ENCODE assay signal across 13 mouse cellular contexts in genomic region chr5:45627771-45628170, GRCm38 (mm10). TPM values are rescaled to one million over a fixed set of nuclear protein-coding genes. Genes with fewer than 3 reads are reported as not detected.
A peak's percentile ranks its signal among the peaks of the same experiment; 100 is the strongest.
DNase-seq lines count a peak whose midpoint lies in the region; ATAC-seq and TF ChIP-seq lines count a peak whose summit lies in the region.
"Had no signal": no experiment of that assay in that cellular context is flagged by ENCODE, and none has a peak within 500 bp of the region (broad histone marks: within the 10 kb centered on the region; RNA-seq: fewer than 3 reads in every experiment).

No protein-coding gene starts in this region.

- no peaks in the 10 kb centered on the region for H3K4me1 ChIP-seq in hindbrain, postnatal 0 days (ENCODE audit: insufficient read depth, low read length)
- H3K4me1 ChIP-seq in hindbrain, embryonic 11.5 days (replicated peaks; ENCODE audit: control insufficient read depth, insufficient read depth, low read length), result no peaks in the 10 kb centered on the region
- H3K4me1 ChIP-seq: embryonic facial prominence, embryonic 15.5 days; lung, embryonic 15.5 days had no signal

- H3K27ac ChIP-seq in hindbrain, postnatal 0 days, result no peak overlapping the region
- no peak overlapping the region for H3K27ac ChIP-seq in hindbrain, embryonic 11.5 days (ENCODE audit: low read depth, low read length)
- H3K27ac ChIP-seq: embryonic facial prominence, embryonic 15.5 days; lung, embryonic 15.5 days had no signal

- no peak for TF ChIP-seq CTCF in hindbrain, postnatal 0 days (IDR thresholded peaks at IDR 0.05; ENCODE audit: low read depth)

- H3K9me3 ChIP-seq in hindbrain, postnatal 0 days (ENCODE audit: low read length), result 0 out of 2 replicates have a peak, but pooled peaks cover 3% of the 10 kb centered on the region
- no peaks in the 10 kb centered on the region for H3K9me3 ChIP-seq in hindbrain, embryonic 11.5 days (ENCODE audit: control insufficient read depth, low read length)
- H3K9me3 ChIP-seq: embryonic facial prominence, embryonic 15.5 days; lung, embryonic 15.5 days had no signal

- H3K4me3 ChIP-seq in hindbrain, postnatal 0 days (ENCODE audit: low read length), result no peak overlapping the region
- H3K4me3 ChIP-seq in hindbrain, embryonic 11.5 days (ENCODE audit: low read depth, low read length), result no peak overlapping the region
- H3K4me3 ChIP-seq: embryonic facial prominence, embryonic 15.5 days; lung, embryonic 15.5 days had no signal

- H3K36me3 ChIP-seq in hindbrain, postnatal 0 days (ENCODE audit: insufficient read depth, low read length), result no peaks in the 10 kb centered on the region
- H3K36me3 ChIP-seq in hindbrain, embryonic 11.5 days (ENCODE audit: control insufficient read depth, insufficient read depth, low read length), result no peaks in the 10 kb centered on the region
- H3K36me3 ChIP-seq: embryonic facial prominence, embryonic 15.5 days; lung, embryonic 15.5 days had no signal

- peak; percentile 46 for DNase-seq in hindbrain, postnatal 0 days (ENCODE audit: low spot score)
- no peak for DNase-seq in hindbrain, embryonic 11.5 days (ENCODE audit: low spot score)
- peak; percentile 92 for DNase-seq in brain, adult 2 months (ENCODE audit: low read depth, low spot score)
- peak; percentile 68 for DNase-seq in cerebellum, adult 9-11 months
- peak; percentile 17 to 49 for DNase-seq in layer of hippocampus, adult 8-10 months (ENCODE audit: low spot score in 2 of 2)
- DNase-seq in spleen, adult 12 weeks (ENCODE audit: low spot score), result no peak
- DNase-seq in right cerebral cortex, adult 18-20 months, result no peak
- DNase-seq in urinary bladder, postnatal 14 days (ENCODE audit: low spot score), result no peak
- DNase-seq: gastrocnemius, postnatal 36 days; heart, postnatal 14 days; kidney, adult 9 months had no signal

- H3K9ac ChIP-seq in hindbrain, postnatal 0 days (replicated peaks; ENCODE audit: low read length), result no peak overlapping the region
- H3K9ac ChIP-seq in hindbrain, embryonic 11.5 days (ENCODE audit: low read depth, low read length), result no peak overlapping the region
- H3K9ac ChIP-seq: embryonic facial prominence, embryonic 15.5 days; lung, embryonic 15.5 days had no signal

- WGBS in hindbrain, postnatal 0 days, result 44% methylated on average over 1 of the region's 1 CpGs
- 66% methylated on average over 1 of the region's 1 CpGs for WGBS in hindbrain, embryonic 11.5 days

- H3K27me3 ChIP-seq in hindbrain, postnatal 0 days (ENCODE audit: insufficient read depth, low read length), result no peaks in the 10 kb centered on the region
- no peaks in the 10 kb centered on the region for H3K27me3 ChIP-seq in hindbrain, embryonic 11.5 days (ENCODE audit: control insufficient read depth, insufficient read depth, low read length)
- H3K27me3 ChIP-seq: embryonic facial prominence, embryonic 15.5 days; lung, embryonic 15.5 days had no signal

- H3K4me2 ChIP-seq in hindbrain, postnatal 0 days (ENCODE audit: low read depth, low read length), result no peak overlapping the region
- no peak overlapping the region for H3K4me2 ChIP-seq in hindbrain, embryonic 11.5 days (replicated peaks; ENCODE audit: low read depth, low read length)
- H3K4me2 ChIP-seq: embryonic facial prominence, embryonic 15.5 days; lung, embryonic 15.5 days had no signal

- ATAC-seq in hindbrain, postnatal 0 days, result peak; percentile 87
- ATAC-seq in hindbrain, embryonic 11.5 days (ENCODE audit: low FRiP score), result no peak

RNA-seq across cellular contexts. Expression of gene Fam184b, which starts 11.6 kb away (rescaled TPM):
- total RNA-seq in hindbrain, postnatal 0 days (2014; rRNA removed), result 15.1 and 16.2 TPM in 2 replicates
- 14.8 and 15.3 TPM in 2 replicates for polyA plus RNA-seq in hindbrain, postnatal 0 days (2015; fragmentation: Nextera tagmentation; extraction: Ambion mirVana)
- 0.81 and 0.91 TPM in 2 replicates for polyA plus RNA-seq in hindbrain, embryonic 11.5 days (2014; fragmentation: Nextera tagmentation; extraction: Ambion mirVana)
- 1 to 10 TPM; 5.4 to 9.0 (median 6.5) TPM for total RNA-seq in layer of hippocampus, adult 8-10 months (2022)

RNA-seq across cellular contexts. Expression of gene Ncapg, which starts 41.9 kb away (rescaled TPM):
- total RNA-seq in hindbrain, postnatal 0 days (2014; rRNA removed), result 4.3 and 6.5 TPM in 2 replicates
- polyA plus RNA-seq in hindbrain, postnatal 0 days (2015; fragmentation: Nextera tagmentation; extraction: Ambion mirVana), result 6.4 and 7.8 TPM in 2 replicates
- polyA plus RNA-seq in hindbrain, embryonic 11.5 days (2014; fragmentation: Nextera tagmentation; extraction: Ambion mirVana), result 63.9 and 75.4 TPM in 2 replicates
- 1 to 10 TPM in 1 of 4 experiments, under 1 TPM in 3; 0.29 to 1.2 (median 0.39) TPM for total RNA-seq in layer of hippocampus, adult 8-10 months (2022)

Comparison
In these comparisons a context has a peak if more than half of its experiments do, and no peak if none do; other contexts are left out.
1. DNase-seq: peak in hindbrain, postnatal 0 days (single experiment), brain, adult 2 months (single experiment), cerebellum, adult 9-11 months (single experiment) and layer of hippocampus, adult 8-10 months (2 of 2); none in hindbrain, embryonic 11.5 days (single experiment), spleen, adult 12 weeks (single experiment), right cerebral cortex, adult 18-20 months (single experiment) and urinary bladder, postnatal 14 days (single experiment).